Mouse (Mus musculus) liver, embryonic 14.5 days (tissue): ENCODE measurements around the gene Hspa1b. TPM values are rescaled to one million over a fixed set of nuclear protein-coding genes. Genes with fewer than 3 reads are reported as not detected.

Experiments used
- ATAC-seq: fragments of 200-750 bp; cut with Nextera tagmentation; 2 replicates; pipeline ENCODE4 v1.8.0; 2017; ENCODE audit warnings: moderate number of reproducible peaks, mild to moderate bottlenecking, moderate library complexity; ENCODE audit not compliant: insufficient read depth
- DNase-seq, 3 experiments: peaks; one replicate each; pipeline ENCODE4 v3.0.0-alpha.2; 2012 to 2013; ENCODE audit warnings: low read depth in 3 of 3, low spot score in 3 of 3
- H3K27ac ChIP-seq: fragments of 300-500 bp; sonication (generic); 2 replicates; pipeline ENCODE4 v1.5.1; 2014; ENCODE audit warnings: moderate library complexity, mild to moderate bottlenecking, control low read depth, inconsistent platforms
- H3K27me3 ChIP-seq: fragments of 300-500 bp; sonication (generic); 2 replicates; pipeline ENCODE4 v1.6.1; 2014; ENCODE audit warnings: mild to moderate bottlenecking, low read length, moderate library complexity; ENCODE audit not compliant: control insufficient read depth, insufficient read depth
- H3K36me3 ChIP-seq: fragments of 300-500 bp; sonication (generic); replicated peaks from 2 replicates; pipeline ENCODE4 v1.6.1; 2014; ENCODE audit warnings: low read depth; ENCODE audit not compliant: control insufficient read depth, insufficient read depth
- H3K4me1 ChIP-seq, 2 experiments: fragments of 200-500 bp in 1 of 2; fragments of 300-500 bp in 1 of 2; sonication (generic) in 1 of 2; replicated peaks; 2 replicates each; pipeline ENCODE4 v1.6.1; 2012 to 2014; ENCODE audit warnings: antibody characterized with exemption in 1 of 2, inconsistent platforms in 1 of 2, low read length in 1 of 2; ENCODE audit not compliant: control insufficient read depth in 2 of 2, insufficient read depth in 2 of 2
- H3K4me2 ChIP-seq: fragments of 300-500 bp; sonication (generic); 2 replicates; pipeline ENCODE4 v1.6.1; 2014; ENCODE audit warnings: low read depth, mild to moderate bottlenecking, control low read depth, moderate library complexity
- H3K4me3 ChIP-seq, 2 experiments: fragments of 200-500 bp in 1 of 2; fragments of 300-500 bp in 1 of 2; sonication (generic) in 1 of 2; 2 replicates each; pipeline ENCODE4 v1.5.1; 2012 to 2014; ENCODE audit warnings: low read depth in 2 of 2, low read length in 2 of 2, mild to moderate bottlenecking in 2 of 2, control low read depth in 1 of 2, inconsistent platforms in 1 of 2, moderate library complexity in 1 of 2; ENCODE audit not compliant: insufficient read depth in 1 of 2
- H3K9ac ChIP-seq: fragments of 300-500 bp; sonication (generic); replicated peaks from 2 replicates; pipeline ENCODE4 v1.6.1; 2014; ENCODE audit warnings: mild to moderate bottlenecking, control low read depth, moderate library complexity
- H3K9me3 ChIP-seq: fragments of 300-500 bp; sonication (generic); 2 replicates; pipeline ENCODE4 v1.6.1; 2016; ENCODE audit warnings: low read length, mixed read lengths; ENCODE audit not compliant: control insufficient read depth
- CTCF ChIP-seq: IDR thresholded peaks from 2 replicates; pipeline ENCODE4 v1.5.1; 2016; ENCODE audit warnings: antibody characterized with exemption, low read depth, control low read depth
- EP300 ChIP-seq: IDR thresholded peaks from 2 replicates; pipeline ENCODE4 v1.6.1; 2016; ENCODE audit warnings: antibody characterized with exemption, low read depth
- WGBS: fragments of 180-500 bp; shearing (Covaris S2); extraction: QIAGEN DNeasy Blood & Tissue Kit; methylation state at CpG from one replicate; pipeline ENCODE4 v1.1.7; 2014; ENCODE audit not compliant: insufficient replicate concordance; 5-methylcytosine and 5-hydroxymethylcytosine counted together
- polyA plus RNA-seq, 2 experiments: library from polyadenylated mRNA; depleted of rRNA in 1 of 2; stranded (reverse) in 1 of 2; unstranded in 1 of 2; fragments of >200 nt; fragmentation: Nextera tagmentation in 1 of 2; extraction: Ambion mirVana in 1 of 2; gene quantifications; 2 replicates each; pipeline versions ENCODE4 v1.2.1 to v1.2.3; 2012 to 2014

Hspa1b gene
- polyA plus RNA-seq, 2 experiments: 1.5 TPM; not detected in 1

- no peaks in the 10 kb centered on the region for H3K9me3 ChIP-seq
- no peak overlapping the region for H3K27ac ChIP-seq
- ATAC-seq (0 out of 2 replicates have a peak, but pooled peaks have one; percentile 14), DNase-seq (no peak)
- TF ChIP-seq EP300 (no peak), CTCF (no peak)
- WGBS: 82% methylated on average over 10 of the region's 10 CpGs
- no peaks in the 10 kb centered on the region for H3K27me3 ChIP-seq
- no peak overlapping the region for H3K4me3 ChIP-seq
- no peak overlapping the region for H3K9ac ChIP-seq
- H3K4me1 ChIP-seq: no peaks in the 10 kb centered on the region
- H3K36me3 ChIP-seq: peaks cover 20% of the 10 kb centered on the region
- no peak overlapping the region for H3K4me2 ChIP-seq
These were observed 48.1 kb downstream of the Hspa1b start for GRCm38 (mm10) chr17:34910982-34911381.

Other genes starting within 250 kb of the Hspa1b start
Only the 30 nearest of the 42 such genes appear.
- gene Cyp21a1, start 154.7 kb downstream of the Hspa1b start, polyA plus RNA-seq (2012; rRNA removed): 0.02 TPM in 1 of 2 replicates, not detected in the other
- not detected in 2 replicates for gene Cyp21a1, start 154.7 kb downstream of the Hspa1b start, polyA plus RNA-seq (2014; fragmentation: Nextera tagmentation; extraction: Ambion mirVana)
- gene Stk19, start 122.3 kb downstream of the Hspa1b start, polyA plus RNA-seq (2012; rRNA removed): 12.8 and 14.8 TPM in 2 replicates
- gene Stk19, start 122.3 kb downstream of the Hspa1b start, polyA plus RNA-seq (2014; fragmentation: Nextera tagmentation; extraction: Ambion mirVana): 10.6 and 13.3 TPM in 2 replicates
- 27.7 and 30.6 TPM in 2 replicates for gene Dxo, start 122.2 kb downstream of the Hspa1b start, polyA plus RNA-seq (2012; rRNA removed)
- 24.0 and 28.1 TPM in 2 replicates for gene Dxo, start 122.2 kb downstream of the Hspa1b start, polyA plus RNA-seq (2014; fragmentation: Nextera tagmentation; extraction: Ambion mirVana)
- 21.4 and 22.3 TPM in 2 replicates for gene Skiv2l, start 109.0 kb downstream of the Hspa1b start, polyA plus RNA-seq (2012; rRNA removed)
- gene Skiv2l, start 109.0 kb downstream of the Hspa1b start, polyA plus RNA-seq (2014; fragmentation: Nextera tagmentation; extraction: Ambion mirVana): 15.0 and 20.2 TPM in 2 replicates
- 26.9 and 37.5 TPM in 2 replicates for gene Nelfe, start 108.8 kb downstream of the Hspa1b start, polyA plus RNA-seq (2012; rRNA removed)
- gene Nelfe, start 108.8 kb downstream of the Hspa1b start, polyA plus RNA-seq (2014; fragmentation: Nextera tagmentation; extraction: Ambion mirVana): 42.7 and 49.2 TPM in 2 replicates
- 103 and 159 TPM in 2 replicates for gene Cfb, start 96.7 kb downstream of the Hspa1b start, polyA plus RNA-seq (2012; rRNA removed)
- 138 and 146 TPM in 2 replicates for gene Cfb, start 96.7 kb downstream of the Hspa1b start, polyA plus RNA-seq (2014; fragmentation: Nextera tagmentation; extraction: Ambion mirVana)
- 5.1 and 6.2 TPM in 2 replicates for gene Zbtb12, start 79.8 kb downstream of the Hspa1b start, polyA plus RNA-seq (2012; rRNA removed)
- 0.10 and 0.14 TPM in 2 replicates for gene Zbtb12, start 79.8 kb downstream of the Hspa1b start, polyA plus RNA-seq (2014; fragmentation: Nextera tagmentation; extraction: Ambion mirVana)
- gene Gm20547, start 77.2 kb downstream of the Hspa1b start, polyA plus RNA-seq (2012; rRNA removed): 0.02 TPM in 2 replicates
- gene Gm20547, start 77.2 kb downstream of the Hspa1b start, polyA plus RNA-seq (2014; fragmentation: Nextera tagmentation; extraction: Ambion mirVana): not detected in 2 replicates
- 14.6 and 15.6 TPM in 2 replicates for gene C2, start 61.0 kb downstream of the Hspa1b start, polyA plus RNA-seq (2012; rRNA removed)
- 14.1 and 15.8 TPM in 2 replicates for gene C2, start 61.0 kb downstream of the Hspa1b start, polyA plus RNA-seq (2014; fragmentation: Nextera tagmentation; extraction: Ambion mirVana)
- gene Ehmt2, start 60.8 kb downstream of the Hspa1b start, polyA plus RNA-seq (2012; rRNA removed): 28.5 and 29.7 TPM in 2 replicates
- 10.2 TPM in 2 replicates for gene Ehmt2, start 60.8 kb downstream of the Hspa1b start, polyA plus RNA-seq (2014; fragmentation: Nextera tagmentation; extraction: Ambion mirVana)
- 1.0 and 1.6 TPM in 2 replicates for gene Slc44a4, start 44.8 kb downstream of the Hspa1b start, polyA plus RNA-seq (2012; rRNA removed)
- 2.5 and 2.7 TPM in 2 replicates for gene Slc44a4, start 44.8 kb downstream of the Hspa1b start, polyA plus RNA-seq (2014; fragmentation: Nextera tagmentation; extraction: Ambion mirVana)
- 9.7 and 11.0 TPM in 2 replicates for gene Neu1, start 28.0 kb downstream of the Hspa1b start, polyA plus RNA-seq (2012; rRNA removed)
- 10.1 and 10.4 TPM in 2 replicates for gene Neu1, start 28.0 kb downstream of the Hspa1b start, polyA plus RNA-seq (2014; fragmentation: Nextera tagmentation; extraction: Ambion mirVana)
- not detected in 2 replicates for gene Gm20481, start 10.7 kb upstream of the Hspa1b start, polyA plus RNA-seq (2012; rRNA removed)
- not detected in 2 replicates for gene Gm20481, start 10.7 kb upstream of the Hspa1b start, polyA plus RNA-seq (2014; fragmentation: Nextera tagmentation; extraction: Ambion mirVana)
- 0.90 and 2.5 TPM in 2 replicates for gene Hspa1a, start 12.9 kb upstream of the Hspa1b start, polyA plus RNA-seq (2012; rRNA removed)
- 0.38 and 0.41 TPM in 2 replicates for gene Hspa1a, start 12.9 kb upstream of the Hspa1b start, polyA plus RNA-seq (2014; fragmentation: Nextera tagmentation; extraction: Ambion mirVana)
- gene Hspa1l, start 13.5 kb upstream of the Hspa1b start, polyA plus RNA-seq (2012; rRNA removed): 0.02 TPM in 1 of 2 replicates, not detected in the other
- gene Hspa1l, start 13.5 kb upstream of the Hspa1b start, polyA plus RNA-seq (2014; fragmentation: Nextera tagmentation; extraction: Ambion mirVana): 0.19 and 0.25 TPM in 2 replicates
- 81.5 and 121 TPM in 2 replicates for gene Lsm2, start 22.6 kb upstream of the Hspa1b start, polyA plus RNA-seq (2012; rRNA removed)
- 122 and 132 TPM in 2 replicates for gene Lsm2, start 22.6 kb upstream of the Hspa1b start, polyA plus RNA-seq (2014; fragmentation: Nextera tagmentation; extraction: Ambion mirVana)
- 58.2 and 67.6 TPM in 2 replicates for gene Vars, start 41.7 kb upstream of the Hspa1b start, polyA plus RNA-seq (2012; rRNA removed)
- gene Vars, start 41.7 kb upstream of the Hspa1b start, polyA plus RNA-seq (2014; fragmentation: Nextera tagmentation; extraction: Ambion mirVana): 61.7 and 77.3 TPM in 2 replicates
- 0.12 and 0.18 TPM in 2 replicates for gene Vwa7, start 57.3 kb upstream of the Hspa1b start, polyA plus RNA-seq (2012; rRNA removed)
- 0.09 TPM in 1 of 2 replicates, not detected in the other for gene Vwa7, start 57.3 kb upstream of the Hspa1b start, polyA plus RNA-seq (2014; fragmentation: Nextera tagmentation; extraction: Ambion mirVana)
- gene Sapcd1, start 68.8 kb upstream of the Hspa1b start, polyA plus RNA-seq (2012; rRNA removed): 2.3 and 2.7 TPM in 2 replicates
- gene Sapcd1, start 68.8 kb upstream of the Hspa1b start, polyA plus RNA-seq (2014; fragmentation: Nextera tagmentation; extraction: Ambion mirVana): 2.5 and 2.7 TPM in 2 replicates
- 3.3 and 4.3 TPM in 2 replicates for gene Msh5, start 87.5 kb upstream of the Hspa1b start, polyA plus RNA-seq (2012; rRNA removed)
- gene Msh5, start 87.5 kb upstream of the Hspa1b start, polyA plus RNA-seq (2014; fragmentation: Nextera tagmentation; extraction: Ambion mirVana): 2.3 and 2.9 TPM in 2 replicates
- gene Clic1, start 90.7 kb upstream of the Hspa1b start, polyA plus RNA-seq (2012; rRNA removed): 76.4 and 78.0 TPM in 2 replicates
- gene Clic1, start 90.7 kb upstream of the Hspa1b start, polyA plus RNA-seq (2014; fragmentation: Nextera tagmentation; extraction: Ambion mirVana): 38.1 and 39.9 TPM in 2 replicates
- gene Ddah2, start 99.8 kb upstream of the Hspa1b start, polyA plus RNA-seq (2012; rRNA removed): 12.0 and 12.3 TPM in 2 replicates
- 16.1 and 17.3 TPM in 2 replicates for gene Ddah2, start 99.8 kb upstream of the Hspa1b start, polyA plus RNA-seq (2014; fragmentation: Nextera tagmentation; extraction: Ambion mirVana)
- 0.26 and 0.48 TPM in 2 replicates for gene Ly6g6c, start 106.2 kb upstream of the Hspa1b start, polyA plus RNA-seq (2012; rRNA removed)
- gene Ly6g6c, start 106.2 kb upstream of the Hspa1b start, polyA plus RNA-seq (2014; fragmentation: Nextera tagmentation; extraction: Ambion mirVana): 0.24 and 0.37 TPM in 2 replicates
- 2.3 and 2.6 TPM in 2 replicates for gene Mpig6b, start 106.9 kb upstream of the Hspa1b start, polyA plus RNA-seq (2012; rRNA removed)
- gene Mpig6b, start 106.9 kb upstream of the Hspa1b start, polyA plus RNA-seq (2014; fragmentation: Nextera tagmentation; extraction: Ambion mirVana): 4.0 and 6.6 TPM in 2 replicates
- gene Ly6g6e, start 117.7 kb upstream of the Hspa1b start, polyA plus RNA-seq (2012; rRNA removed): 0.08 and 0.32 TPM in 2 replicates
- gene Ly6g6e, start 117.7 kb upstream of the Hspa1b start, polyA plus RNA-seq (2014; fragmentation: Nextera tagmentation; extraction: Ambion mirVana): not detected in 2 replicates
- gene Ly6g6d, start 118.8 kb upstream of the Hspa1b start, polyA plus RNA-seq (2012; rRNA removed): 0.95 and 1.2 TPM in 2 replicates
- 0.28 and 0.77 TPM in 2 replicates for gene Ly6g6d, start 118.8 kb upstream of the Hspa1b start, polyA plus RNA-seq (2014; fragmentation: Nextera tagmentation; extraction: Ambion mirVana)
- 4.1 and 5.1 TPM in 2 replicates for gene Ly6g6f, start 126.4 kb upstream of the Hspa1b start, polyA plus RNA-seq (2012; rRNA removed)
- gene Ly6g6f, start 126.4 kb upstream of the Hspa1b start, polyA plus RNA-seq (2014; fragmentation: Nextera tagmentation; extraction: Ambion mirVana): 5.0 and 6.3 TPM in 2 replicates
- 29.1 and 30.0 TPM in 2 replicates for gene Abhd16a, start 130.0 kb upstream of the Hspa1b start, polyA plus RNA-seq (2012; rRNA removed)
- gene Abhd16a, start 130.0 kb upstream of the Hspa1b start, polyA plus RNA-seq (2014; fragmentation: Nextera tagmentation; extraction: Ambion mirVana): 42.3 and 44.3 TPM in 2 replicates
- not detected in 2 replicates for gene Ly6g5c, start 149.0 kb upstream of the Hspa1b start, polyA plus RNA-seq (2012; rRNA removed)
- not detected in 2 replicates for gene Ly6g5c, start 149.0 kb upstream of the Hspa1b start, polyA plus RNA-seq (2014; fragmentation: Nextera tagmentation; extraction: Ambion mirVana)
- gene Ly6g5b, start 156.2 kb upstream of the Hspa1b start, polyA plus RNA-seq (2012; rRNA removed): 0.57 and 0.70 TPM in 2 replicates
- gene Ly6g5b, start 156.2 kb upstream of the Hspa1b start, polyA plus RNA-seq (2014; fragmentation: Nextera tagmentation; extraction: Ambion mirVana): 0.27 TPM in 1 of 2 replicates, not detected in the other